Mouse (Mus musculus) heart, embryonic 12.5 days (tissue): Measurements from ENCODE around the gene Defa25. TPM values are rescaled to one million over a fixed set of nuclear protein-coding genes. Genes with fewer than 3 reads are reported as not detected.
"Not testable (repeated sequence)": the region's sequence is repeated elsewhere in the genome, so short reads cannot be mapped to it uniquely, and the experiment has no call there.

Experiments used
- ATAC-seq: fragments of 200-750 bp; cut with Nextera tagmentation; 2 replicates; pipeline ENCODE4 v1.8.0; 2017; ENCODE audit warnings: moderate TSS enrichment, moderate library complexity; ENCODE audit not compliant: insufficient number of reproducible peaks, low FRiP score
- H3K27ac ChIP-seq: fragments of 300-500 bp; sonication (generic); 2 replicates; pipeline ENCODE4 v1.5.1; 2016; ENCODE audit warnings: mild to moderate bottlenecking, moderate library complexity; ENCODE audit not compliant: poor library complexity, severe bottlenecking
- H3K27me3 ChIP-seq: fragments of 300-500 bp; sonication (generic); replicated peaks from 2 replicates; pipeline ENCODE4 v1.6.1; 2016; ENCODE audit warnings: mild to moderate bottlenecking, moderate library complexity
- H3K36me3 ChIP-seq: fragments of 300-500 bp; sonication (generic); 2 replicates; pipeline ENCODE4 v1.6.1; 2016; ENCODE audit warnings: mild to moderate bottlenecking, moderate library complexity
- H3K4me1 ChIP-seq: fragments of 300-500 bp; sonication (generic); replicated peaks from 2 replicates; pipeline ENCODE4 v1.6.1; 2016; ENCODE audit warnings: mild to moderate bottlenecking
- H3K4me2 ChIP-seq: fragments of 300-500 bp; sonication (generic); 2 replicates; pipeline ENCODE4 v1.6.1; 2016; ENCODE audit warnings: mild to moderate bottlenecking, moderate library complexity
- H3K4me3 ChIP-seq: fragments of 300-500 bp; sonication (generic); 2 replicates; pipeline ENCODE4 v1.5.1; 2016; ENCODE audit warnings: mild to moderate bottlenecking
- H3K9ac ChIP-seq: fragments of 300-500 bp; sonication (generic); 2 replicates; pipeline ENCODE4 v1.6.1; 2016; ENCODE audit warnings: mild to moderate bottlenecking, moderate library complexity
- H3K9me3 ChIP-seq: fragments of 300-500 bp; sonication (generic); replicated peaks from 2 replicates; pipeline ENCODE4 v1.6.1; 2016; ENCODE audit warnings: mild to moderate bottlenecking, moderate library complexity
- WGBS: fragments of 180-500 bp; shearing (Covaris S2); methylation state at CpG from one replicate; pipeline ENCODE4 v1.1.7; 2016; 5-methylcytosine and 5-hydroxymethylcytosine counted together
- polyA plus RNA-seq: library from polyadenylated mRNA; unstranded; fragments of >200 nt; fragmentation: Nextera tagmentation; extraction: Ambion mirVana; gene quantifications from 2 replicates; pipeline ENCODE4 v1.2.1, GENCODE M21; 2016

Gene Defa25
- polyA plus RNA-seq, result not detected in 2 replicates

- H3K4me1 ChIP-seq, H3K36me3 ChIP-seq, H3K4me3 ChIP-seq, ATAC-seq, H3K4me2 ChIP-seq, H3K27me3 ChIP-seq, H3K9ac ChIP-seq, H3K27ac ChIP-seq, H3K9me3 ChIP-seq: not testable (repeated sequence)
These were observed at the start of gene Defa25 for GRCm38 (mm10) chr8:21084142-21084541. Defa25 (plus strand) TSS chr8:21084442.

- no CpG with 5 or more reads among the region's 1 CpGs for WGBS
- not testable (repeated sequence) for H3K27ac ChIP-seq, H3K9ac ChIP-seq, H3K9me3 ChIP-seq, H3K4me2 ChIP-seq, H3K4me1 ChIP-seq, H3K27me3 ChIP-seq, ATAC-seq, H3K36me3 ChIP-seq, H3K4me3 ChIP-seq
These were observed 29.5 kb upstream of the Defa25 start, which contains the start of gene Defa23 for GRCm38 (mm10) chr8:21054747-21055146. Defa23 (plus strand) TSS chr8:21055047.

GRCm38 (mm10) chr8:21064738-21065137 lies 19.5 kb upstream of the Defa25 start, which contains the start of gene Defa35:
Defa35 (plus strand) TSS chr8:21065038.
- not testable (repeated sequence) for H3K9ac ChIP-seq, H3K27ac ChIP-seq, H3K27me3 ChIP-seq, H3K36me3 ChIP-seq, H3K4me3 ChIP-seq, ATAC-seq, H3K4me2 ChIP-seq, H3K4me1 ChIP-seq, H3K9me3 ChIP-seq
- WGBS, result 72% methylated on average over 1 of the region's 1 CpGs

- Histone ChIP-seq H3K4me1 (no peaks in the 10 kb centered on the region), H3K9ac (no peak overlapping the region), H3K9me3 (no peaks in the 10 kb centered on the region), H3K4me2 (no peak overlapping the region), H3K36me3 (no peaks in the 10 kb centered on the region), H3K4me3 (no peak overlapping the region), H3K27me3 (no peaks in the 10 kb centered on the region), H3K27ac (no peak overlapping the region)
- ATAC-seq, result no peak
- WGBS, result 37% methylated on average over 4 of the region's 4 CpGs
These were observed 8.9 kb downstream of the Defa25 start for GRCm38 (mm10) chr8:21093106-21093505.

GRCm38 (mm10) chr8:21095950-21096349 lies 11.7 kb downstream of the Defa25 start, which contains the start of gene Gm14851:
Gm14851 (minus strand) TSS chr8:21096050.
- not testable (repeated sequence) for H3K27ac ChIP-seq, H3K9me3 ChIP-seq, H3K36me3 ChIP-seq, H3K4me2 ChIP-seq, H3K4me1 ChIP-seq, ATAC-seq, H3K27me3 ChIP-seq, H3K9ac ChIP-seq, H3K4me3 ChIP-seq
- WGBS, result 83% methylated on average over 1 of the region's 2 CpGs

- 58% methylated on average over 3 of the region's 3 CpGs for WGBS
- not testable (repeated sequence) for H3K4me1 ChIP-seq, H3K36me3 ChIP-seq, ATAC-seq, H3K27ac ChIP-seq, H3K4me2 ChIP-seq, H3K9ac ChIP-seq, H3K4me3 ChIP-seq, H3K27me3 ChIP-seq
- H3K9me3 ChIP-seq, result peaks cover 10% of the 10 kb centered on the region
These were observed 50.1 kb downstream of the Defa25 start, which contains the start of gene Defa30 for GRCm38 (mm10) chr8:21134342-21134741. Defa30 (plus strand) TSS chr8:21134642.

Other genes with a start within 250 kb of the Defa25 start
- not detected in 2 replicates for gene Defb33, start 191.8 kb upstream of the Defa25 start, polyA plus RNA-seq
- not detected in 2 replicates for gene Gm15056, start 181.8 kb upstream of the Defa25 start, polyA plus RNA-seq
- gene Gm6040, start 162.4 kb upstream of the Defa25 start, polyA plus RNA-seq, result not detected in 2 replicates
- gene AY761185, start 139.7 kb upstream of the Defa25 start, polyA plus RNA-seq, result not detected in 2 replicates
- gene Defa21, start 58.9 kb upstream of the Defa25 start, polyA plus RNA-seq, result not detected in 2 replicates
- not detected in 2 replicates for gene Defa23, start 29.4 kb upstream of the Defa25 start, polyA plus RNA-seq
- not detected in 2 replicates for gene Defa35, start 19.4 kb upstream of the Defa25 start, polyA plus RNA-seq
- gene Gm14851, start 11.6 kb downstream of the Defa25 start, polyA plus RNA-seq, result not detected in 2 replicates
- not detected in 2 replicates for gene Defa30, start 50.2 kb downstream of the Defa25 start, polyA plus RNA-seq
- not detected in 2 replicates for gene Defa22, start 77.8 kb downstream of the Defa25 start, polyA plus RNA-seq
- gene Defa31, start 107.2 kb downstream of the Defa25 start, polyA plus RNA-seq, result not detected in 2 replicates
- not detected in 2 replicates for gene Gm15293, start 117.1 kb downstream of the Defa25 start, polyA plus RNA-seq
- not detected in 2 replicates for gene Gm15292, start 165.3 kb downstream of the Defa25 start, polyA plus RNA-seq
- not detected in 2 replicates for gene Defa27, start 231.1 kb downstream of the Defa25 start, polyA plus RNA-seq
- gene Defa29, start 242.6 kb downstream of the Defa25 start, polyA plus RNA-seq, result not detected in 2 replicates